Mouse (Mus musculus): ENCODE results near the gene Gng7. TPM values are rescaled to one million over a fixed set of nuclear protein-coding genes. Genes with fewer than 3 reads are reported as not detected.
A peak's percentile ranks its signal among the peaks of the same experiment; 100 is the strongest.
"Not testable (repeated sequence)": the region's sequence is repeated elsewhere in the genome, so short reads cannot be mapped to it uniquely, and the experiment has no call there.

Gng7 gene
- total and polyA plus RNA-seq, 2 experiments from 2014 or later, result 0.11 to 0.64 TPM

- H3K4me2 ChIP-seq (ENCODE audit: low read depth, low read length), result no peak overlapping the region
- no peaks in the 10 kb centered on the region for H3K9me3 ChIP-seq (replicated peaks; ENCODE audit: control insufficient read depth, low read length)
- TF ChIP-seq EP300 (IDR thresholded peaks at IDR 0.05; ENCODE audit: low read depth) (no peak), CTCF (IDR thresholded peaks at IDR 0.05; ENCODE audit: low read depth) (no peak)
- no peak for DNase-seq (ENCODE audit: low spot score)
- no peak overlapping the region for H3K9ac ChIP-seq (replicated peaks; ENCODE audit: low read depth, low read length)
- no peaks in the 10 kb centered on the region for H3K36me3 ChIP-seq (replicated peaks; ENCODE audit: control insufficient read depth, insufficient read depth, low read length)
- H3K27me3 ChIP-seq (ENCODE audit: control insufficient read depth, insufficient read depth, low read length), result no peaks in the 10 kb centered on the region
- ATAC-seq (ENCODE audit: insufficient read depth, low read depth), result no peak
- WGBS, result 85% methylated on average over 23 of the region's 23 CpGs
- peaks cover 16% of the 10 kb centered on the region for H3K4me1 ChIP-seq (ENCODE audit: control insufficient read depth, insufficient read depth)
- no peak overlapping the region for H3K4me3 ChIP-seq (ENCODE audit: low read depth, low read length)
- H3K27ac ChIP-seq (ENCODE audit: low read depth), result no peak overlapping the region
These were observed 42.8 kb upstream of the Gng7 start for GRCm38 (mm10) chr10:81057406-81058130.

GRCm38 (mm10) chr10:81055802-81056340, 41.1 kb upstream of the Gng7 start:
- not testable (repeated sequence) for DNase-seq (ENCODE audit: low spot score); H3K4me3 ChIP-seq (ENCODE audit: low read depth, low read length); H3K4me2 ChIP-seq (ENCODE audit: low read depth, low read length); H3K9ac ChIP-seq (replicated peaks; ENCODE audit: low read depth, low read length); H3K27ac ChIP-seq (ENCODE audit: low read depth); ATAC-seq (ENCODE audit: insufficient read depth, low read depth); H3K27me3 ChIP-seq (ENCODE audit: control insufficient read depth, insufficient read depth, low read length); H3K9me3 ChIP-seq (replicated peaks; ENCODE audit: control insufficient read depth, low read length)
- 72% methylated on average over 11 of the region's 11 CpGs for WGBS
- Histone ChIP-seq H3K36me3 (replicated peaks; ENCODE audit: control insufficient read depth, insufficient read depth, low read length) (peaks cover 13% of the 10 kb centered on the region), H3K4me1 (ENCODE audit: control insufficient read depth, insufficient read depth) (peaks cover 16% of the 10 kb centered on the region)

GRCm38 (mm10) chr10:81055169-81055568, 40.4 kb upstream of the Gng7 start:
- Histone ChIP-seq H3K4me2 (ENCODE audit: low read depth, low read length) (no peak overlapping the region), H3K4me3 (ENCODE audit: low read depth, low read length) (no peak overlapping the region), H3K4me1 (ENCODE audit: control insufficient read depth, insufficient read depth) (peaks cover 16% of the 10 kb centered on the region), H3K36me3 (replicated peaks; ENCODE audit: control insufficient read depth, insufficient read depth, low read length) (peaks cover 20% of the 10 kb centered on the region), H3K9me3 (replicated peaks; ENCODE audit: control insufficient read depth, low read length) (no peaks in the 10 kb centered on the region), H3K27ac (ENCODE audit: low read depth) (no peak overlapping the region), H3K9ac (replicated peaks; ENCODE audit: low read depth, low read length) (no peak overlapping the region), H3K27me3 (ENCODE audit: control insufficient read depth, insufficient read depth, low read length) (no peaks in the 10 kb centered on the region)
- no peak for ATAC-seq (ENCODE audit: insufficient read depth, low read depth)
- TF ChIP-seq EP300 (IDR thresholded peaks at IDR 0.05; ENCODE audit: low read depth) (no peak), CTCF (IDR thresholded peaks at IDR 0.05; ENCODE audit: low read depth) (no peak)
- 81% methylated on average over 6 of the region's 6 CpGs for WGBS
- DNase-seq (ENCODE audit: low spot score), result no peak

GRCm38 (mm10) chr10:81052577-81052976, 37.8 kb upstream of the Gng7 start:
- 83% methylated on average over 5 of the region's 5 CpGs for WGBS
- no peak for TF ChIP-seq CTCF (IDR thresholded peaks at IDR 0.05; ENCODE audit: low read depth)
- TF ChIP-seq EP300 (IDR thresholded peaks at IDR 0.05; ENCODE audit: low read depth), result no peak
- Histone ChIP-seq H3K4me1 (ENCODE audit: control insufficient read depth, insufficient read depth) (peaks cover 6% of the 10 kb centered on the region), H3K27ac (ENCODE audit: low read depth) (no peak overlapping the region), H3K27me3 (ENCODE audit: control insufficient read depth, insufficient read depth, low read length) (no peaks in the 10 kb centered on the region), H3K9ac (replicated peaks; ENCODE audit: low read depth, low read length) (no peak overlapping the region), H3K36me3 (replicated peaks; ENCODE audit: control insufficient read depth, insufficient read depth, low read length) (peaks cover 45% of the 10 kb centered on the region), H3K4me2 (ENCODE audit: low read depth, low read length) (no peak overlapping the region), H3K9me3 (replicated peaks; ENCODE audit: control insufficient read depth, low read length) (no peaks in the 10 kb centered on the region), H3K4me3 (ENCODE audit: low read depth, low read length) (no peak overlapping the region)
- ATAC-seq (ENCODE audit: insufficient read depth, low read depth) (no peak), DNase-seq (ENCODE audit: low spot score) (no peak)

- Histone ChIP-seq H3K4me2 (ENCODE audit: low read depth, low read length) (no peak overlapping the region), H3K27ac (ENCODE audit: low read depth) (no peak overlapping the region), H3K9ac (replicated peaks; ENCODE audit: low read depth, low read length) (no peak overlapping the region), H3K4me3 (ENCODE audit: low read depth, low read length) (no peak overlapping the region), H3K36me3 (replicated peaks; ENCODE audit: control insufficient read depth, insufficient read depth, low read length) (peaks cover 60% of the 10 kb centered on the region), H3K9me3 (replicated peaks; ENCODE audit: control insufficient read depth, low read length) (no peaks in the 10 kb centered on the region), H3K4me1 (ENCODE audit: control insufficient read depth, insufficient read depth) (no peaks in the 10 kb centered on the region), H3K27me3 (ENCODE audit: control insufficient read depth, insufficient read depth, low read length) (no peaks in the 10 kb centered on the region)
- TF ChIP-seq CTCF (IDR thresholded peaks at IDR 0.05; ENCODE audit: low read depth) (no peak), EP300 (IDR thresholded peaks at IDR 0.05; ENCODE audit: low read depth) (no peak)
- DNase-seq (ENCODE audit: low spot score), result no peak
- no peak for ATAC-seq (ENCODE audit: insufficient read depth, low read depth)
- 79% methylated on average over 6 of the region's 6 CpGs for WGBS
These were observed 36.4 kb upstream of the Gng7 start for GRCm38 (mm10) chr10:81051133-81051532.

- DNase-seq (ENCODE audit: low spot score) (no peak), ATAC-seq (ENCODE audit: insufficient read depth, low read depth) (no peak)
- Histone ChIP-seq H3K9me3 (replicated peaks; ENCODE audit: control insufficient read depth, low read length) (no peaks in the 10 kb centered on the region), H3K4me1 (ENCODE audit: control insufficient read depth, insufficient read depth) (no peaks in the 10 kb centered on the region), H3K4me3 (ENCODE audit: low read depth, low read length) (no peak overlapping the region), H3K27ac (ENCODE audit: low read depth) (no peak overlapping the region), H3K36me3 (replicated peaks; ENCODE audit: control insufficient read depth, insufficient read depth, low read length) (peaks cover 65% of the 10 kb centered on the region), H3K27me3 (ENCODE audit: control insufficient read depth, insufficient read depth, low read length) (no peaks in the 10 kb centered on the region), H3K4me2 (ENCODE audit: low read depth, low read length) (no peak overlapping the region), H3K9ac (replicated peaks; ENCODE audit: low read depth, low read length) (no peak overlapping the region)
- no peak for TF ChIP-seq EP300 (IDR thresholded peaks at IDR 0.05; ENCODE audit: low read depth)
- 0 out of 2 replicates have a peak, but pooled peaks have one; percentile 4 for TF ChIP-seq CTCF (IDR thresholded peaks at IDR 0.05; ENCODE audit: low read depth)
- 94% methylated on average over 4 of the region's 4 CpGs for WGBS
These were observed 35.9 kb upstream of the Gng7 start for GRCm38 (mm10) chr10:81050645-81051044.

GRCm38 (mm10) chr10:81045246-81045645, 30.5 kb upstream of the Gng7 start:
- H3K4me1 ChIP-seq (ENCODE audit: control insufficient read depth, insufficient read depth); H3K9ac ChIP-seq (replicated peaks; ENCODE audit: low read depth, low read length); H3K9me3 ChIP-seq (replicated peaks; ENCODE audit: control insufficient read depth, low read length); DNase-seq (ENCODE audit: low spot score); H3K4me3 ChIP-seq (ENCODE audit: low read depth, low read length); H3K27me3 ChIP-seq (ENCODE audit: control insufficient read depth, insufficient read depth, low read length); H3K27ac ChIP-seq (ENCODE audit: low read depth); H3K4me2 ChIP-seq (ENCODE audit: low read depth, low read length); ATAC-seq (ENCODE audit: insufficient read depth, low read depth): not testable (repeated sequence)
- peaks cover 71% of the 10 kb centered on the region for H3K36me3 ChIP-seq (replicated peaks; ENCODE audit: control insufficient read depth, insufficient read depth, low read length)
- 88% methylated on average over 14 of the region's 14 CpGs for WGBS
